ENCODE assay signal across 25 mouse cellular contexts in genomic region chr1:56403351-56403750, GRCm38 (mm10).
"Had no signal": no experiment of that assay in that cellular context is flagged by ENCODE, and none has a peak within 500 bp of the region (broad histone marks: within the 10 kb centered on the region; RNA-seq: fewer than 3 reads in every experiment).

No protein-coding gene starts in this region.

- ATAC-seq: hindbrain, postnatal 0 days; intestine, embryonic 16.5 days; liver, embryonic 12.5 days had no signal

- DNase-seq: gastrocnemius, postnatal 14 days; gastrocnemius, postnatal 36 days; heart, adult 11 months; heart, adult 2 months; heart, postnatal 14 days; heart, postnatal 36 days; kidney, adult 11 months; kidney, adult 2 months; kidney, adult 9 months; kidney, postnatal 14 days; kidney, postnatal 36 days; left cerebral cortex, postnatal 4 days had no signal

- H3K4me1 ChIP-seq: heart, embryonic 13.5 days; heart, embryonic 15.5 days; hindbrain, embryonic 13.5 days; hindbrain, embryonic 15.5 days; kidney, embryonic 15.5 days; limb, embryonic 13.5 days; limb, embryonic 15.5 days; liver, embryonic 12.5 days had no signal

- H3K9ac ChIP-seq: heart, embryonic 13.5 days; heart, embryonic 15.5 days; hindbrain, embryonic 13.5 days; hindbrain, embryonic 15.5 days; kidney, embryonic 15.5 days; limb, embryonic 13.5 days; limb, embryonic 15.5 days; liver, embryonic 12.5 days; liver, embryonic 14.5 days had no signal

- H3K36me3 ChIP-seq: heart, embryonic 13.5 days; heart, embryonic 15.5 days; hindbrain, embryonic 13.5 days; hindbrain, embryonic 15.5 days; kidney, embryonic 15.5 days; limb, embryonic 13.5 days; limb, embryonic 15.5 days; liver, embryonic 12.5 days had no signal

- H3K27ac ChIP-seq: heart, adult 2 months; heart, embryonic 13.5 days; heart, embryonic 15.5 days; hindbrain, embryonic 13.5 days; hindbrain, embryonic 15.5 days; hindbrain, postnatal 0 days; kidney, embryonic 15.5 days; kidney, postnatal 0 days; limb, embryonic 13.5 days; limb, embryonic 15.5 days; liver, embryonic 12.5 days; liver, embryonic 14.5 days had no signal

- H3K4me3 ChIP-seq: heart, adult 2 months; heart, embryonic 13.5 days; heart, embryonic 15.5 days; hindbrain, embryonic 13.5 days; hindbrain, embryonic 15.5 days; kidney, embryonic 15.5 days; limb, embryonic 13.5 days; limb, embryonic 15.5 days; liver, embryonic 12.5 days had no signal

- H3K9me3 ChIP-seq: heart, embryonic 13.5 days; heart, embryonic 15.5 days; hindbrain, embryonic 13.5 days; hindbrain, embryonic 15.5 days; kidney, embryonic 15.5 days; limb, embryonic 13.5 days; limb, embryonic 15.5 days; liver, embryonic 12.5 days had no signal

- H3K27me3 ChIP-seq: heart, embryonic 13.5 days; heart, embryonic 15.5 days; hindbrain, embryonic 13.5 days; hindbrain, embryonic 15.5 days; kidney, embryonic 15.5 days; limb, embryonic 13.5 days; limb, embryonic 15.5 days; liver, embryonic 12.5 days had no signal

- H3K4me2 ChIP-seq: heart, embryonic 11.5 days; heart, embryonic 13.5 days; heart, embryonic 15.5 days; hindbrain, embryonic 13.5 days; hindbrain, embryonic 15.5 days; kidney, embryonic 15.5 days; limb, embryonic 13.5 days; limb, embryonic 15.5 days; liver, embryonic 12.5 days had no signal
